Mouse (Mus musculus): ENCODE measurements around the gene Ddx42. TPM values are rescaled to one million over a fixed set of nuclear protein-coding genes. Genes with fewer than 3 reads are reported as not detected.
"Not testable (repeated sequence)": the region's sequence is repeated elsewhere in the genome, so short reads cannot be mapped to it uniquely, and the experiment has no call there.

Gene Ddx42
- polyA plus RNA-seq, 1 experiment from 2014 or later = 42.3 TPM

DNA sequence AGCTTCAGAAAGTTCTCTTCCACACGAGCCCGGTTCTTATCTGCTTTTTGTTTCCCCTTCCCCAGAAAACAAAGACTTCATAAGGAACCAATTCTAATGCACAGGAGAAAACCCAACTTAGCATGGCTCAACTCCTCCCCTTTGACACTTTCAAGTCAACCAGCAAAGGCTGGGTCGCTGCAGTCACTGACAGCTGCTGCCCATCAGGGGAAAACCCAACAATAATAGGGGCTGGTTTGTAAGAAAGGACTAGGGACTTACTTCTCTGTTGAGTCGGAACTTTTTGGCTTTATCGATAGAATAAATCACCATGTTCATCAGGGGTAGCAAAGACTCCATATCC, 14.6 kb upstream of the Ddx42 start, which contains the start of gene Strada:
Gene Strada (minus strand): TSS at position 46 of the 343 bp plus-strand sequence.
- H3K4me2 ChIP-seq = no peak within 1 kb of the TSS; the same call in 1 of the 2 replicates
- no peaks in the 10 kb centered on the region for H3K9me3 ChIP-seq (replicated peaks)
- H3K27ac ChIP-seq = peak within 1 kb of the TSS; percentile 56; the same call in 1 of the 2 replicates
- H3K9ac ChIP-seq = no peak within 1 kb of the TSS
- no peak for ATAC-seq
- H3K36me3 ChIP-seq = peaks cover 93% of the 10 kb centered on the region
- 58% methylated on average over 5 of the region's 5 CpGs for WGBS (ENCODE audit: insufficient replicate concordance)
- peaks cover 36% of the 10 kb centered on the region for H3K4me1 ChIP-seq
- no peaks in the 10 kb centered on the region for H3K27me3 ChIP-seq (replicated peaks)
- no peak within 1 kb of the TSS for H3K4me3 ChIP-seq

DNA sequence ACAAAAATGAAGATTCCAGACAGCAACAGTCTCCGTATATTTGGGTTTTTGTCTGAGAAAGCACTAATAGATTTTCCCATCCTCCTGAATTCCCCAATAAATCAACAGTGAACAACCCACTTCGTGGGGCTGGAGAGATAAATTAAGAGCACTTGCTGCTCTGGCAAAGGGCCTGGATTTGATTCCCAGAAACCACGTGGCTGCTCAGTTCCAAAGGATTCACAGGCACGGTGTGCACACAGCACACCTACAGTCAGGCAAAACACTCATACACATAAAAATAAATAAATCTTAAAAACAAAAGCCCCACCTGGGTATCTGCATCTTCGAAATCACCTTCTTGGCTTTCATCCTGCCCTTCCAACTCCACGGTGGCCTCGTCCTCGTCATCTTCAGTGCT, 4.0 kb upstream of the Ddx42 start:
- no peak for ATAC-seq
- Histone ChIP-seq H3K9ac (no peak overlapping the region), H3K4me3 (no peak overlapping the region), H3K9me3 (replicated peaks) (no peaks in the 10 kb centered on the region), H3K27me3 (replicated peaks) (no peaks in the 10 kb centered on the region), H3K27ac (no peak overlapping the region), H3K4me2 (no peak overlapping the region), H3K36me3 (peaks cover 67% of the 10 kb centered on the region), H3K4me1 (peaks cover 23% of the 10 kb centered on the region)
- 85% methylated on average over 8 of the region's 8 CpGs for WGBS (ENCODE audit: insufficient replicate concordance)

DNA sequence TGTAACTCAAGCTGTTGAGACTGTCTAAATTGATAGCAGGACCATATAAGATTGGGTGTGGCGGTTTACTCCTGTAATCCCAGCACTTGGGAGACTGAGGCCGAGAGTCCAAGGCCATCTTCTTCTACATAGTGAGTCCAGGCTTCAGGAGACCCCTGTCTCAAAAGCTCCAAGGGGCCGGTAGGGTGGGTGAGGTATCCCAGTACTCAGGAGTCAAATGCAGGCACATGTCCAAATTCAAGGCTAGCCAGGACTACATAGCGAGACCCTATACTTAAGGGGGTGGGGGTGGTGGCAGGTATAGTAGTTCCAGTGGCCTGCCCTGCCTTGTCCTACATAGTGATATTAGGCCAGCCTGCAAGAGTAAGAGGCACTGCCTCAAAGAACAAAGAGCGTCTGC, 1.9 kb upstream of the Ddx42 start:
- peaks cover 46% of the 10 kb centered on the region for H3K36me3 ChIP-seq
- peak overlapping the region; percentile 90 for H3K4me3 ChIP-seq
- H3K4me1 ChIP-seq = peaks cover 39% of the 10 kb centered on the region
- 0 out of 2 replicates have a peak overlapping the region, but pooled peaks have one; percentile 94 for H3K27ac ChIP-seq
- no peak for ATAC-seq
- H3K9ac ChIP-seq = peak overlapping the region; percentile 95
- WGBS (ENCODE audit: insufficient replicate concordance) = 80% methylated on average over 5 of the region's 5 CpGs
- no peaks in the 10 kb centered on the region for H3K27me3 ChIP-seq (replicated peaks)
- no peaks in the 10 kb centered on the region for H3K9me3 ChIP-seq (replicated peaks)
- H3K4me2 ChIP-seq = peak overlapping the region; percentile 82

DNA sequence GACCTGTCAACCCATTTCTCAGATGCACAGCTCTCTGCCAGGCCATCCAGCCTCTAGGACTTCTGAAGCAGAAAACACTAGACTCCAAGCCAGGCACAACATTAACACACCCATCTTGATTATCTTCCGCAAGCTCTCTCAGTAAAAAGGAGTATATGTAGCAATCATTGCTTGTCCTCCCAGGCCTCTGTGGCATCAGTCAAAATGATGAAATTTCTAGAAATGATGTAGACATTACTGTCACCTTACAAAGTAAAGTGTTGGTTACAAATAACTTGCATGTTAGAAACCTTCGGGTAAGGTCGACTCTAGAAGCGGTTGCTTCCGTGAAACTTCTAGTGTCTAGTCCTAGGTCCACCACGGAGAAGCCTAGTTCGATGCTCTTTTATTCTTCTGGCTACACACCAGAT, 1.3 kb upstream of the Ddx42 start:
- Histone ChIP-seq H3K9me3 (replicated peaks) (no peaks in the 10 kb centered on the region), H3K36me3 (peaks cover 40% of the 10 kb centered on the region), H3K4me1 (peaks cover 44% of the 10 kb centered on the region), H3K4me3 (peak overlapping the region; percentile 90), H3K9ac (peak overlapping the region; percentile 95), H3K4me2 (peak overlapping the region; percentile 82), H3K27me3 (replicated peaks) (no peaks in the 10 kb centered on the region), H3K27ac (peak overlapping the region; percentile 94)
- 16% methylated on average over 7 of the region's 7 CpGs for WGBS (ENCODE audit: insufficient replicate concordance)
- no peak for ATAC-seq

DNA sequence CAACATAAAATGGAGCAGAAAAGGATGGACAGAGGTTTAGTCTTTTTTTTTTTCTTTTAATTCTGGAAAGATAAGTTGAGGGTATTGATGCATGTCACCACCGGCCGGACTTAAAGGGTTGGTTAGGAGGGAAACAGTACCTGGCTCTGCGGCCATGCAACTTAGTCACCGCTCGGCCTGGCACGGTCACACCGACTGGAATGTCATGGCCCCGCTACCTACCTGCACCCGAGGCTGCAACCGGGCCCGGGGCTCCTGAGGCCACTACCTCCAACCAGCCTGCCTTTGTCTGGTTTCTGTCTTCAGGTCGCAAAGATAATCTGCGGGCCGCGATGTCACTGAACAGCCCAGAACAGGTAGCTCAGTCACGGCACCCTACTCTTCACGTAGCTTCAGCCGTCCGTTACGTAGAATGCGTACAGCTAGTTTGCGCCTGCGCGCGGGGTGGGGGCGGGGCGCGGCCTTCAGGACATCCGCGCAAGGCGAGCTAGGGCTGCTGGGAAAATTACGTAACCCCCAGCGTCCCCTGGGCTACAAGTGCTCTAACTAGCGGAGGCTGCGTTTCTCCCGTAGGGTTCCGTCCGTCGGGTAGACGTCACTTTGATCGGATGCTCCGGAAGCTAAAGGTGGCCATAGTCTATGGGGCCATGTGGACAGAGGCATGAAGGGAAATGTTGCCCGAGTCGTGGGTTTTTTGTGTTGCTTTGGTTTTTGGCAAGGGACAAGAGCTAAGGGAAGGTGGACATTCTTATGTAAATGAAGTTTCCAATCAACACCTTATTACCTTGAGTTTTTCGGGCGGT, 598 bp upstream of the Ddx42 start, which contains the start of gene Ccdc47:
Gene Ccdc47 (minus strand): TSS at position 418 of the 803 bp plus-strand sequence.
- ATAC-seq = peak; percentile 94
- H3K9me3 ChIP-seq (replicated peaks) = no peaks in the 10 kb centered on the region
- WGBS (ENCODE audit: insufficient replicate concordance) = under 1% methylated on average over 46 of the region's 46 CpGs

DNA sequence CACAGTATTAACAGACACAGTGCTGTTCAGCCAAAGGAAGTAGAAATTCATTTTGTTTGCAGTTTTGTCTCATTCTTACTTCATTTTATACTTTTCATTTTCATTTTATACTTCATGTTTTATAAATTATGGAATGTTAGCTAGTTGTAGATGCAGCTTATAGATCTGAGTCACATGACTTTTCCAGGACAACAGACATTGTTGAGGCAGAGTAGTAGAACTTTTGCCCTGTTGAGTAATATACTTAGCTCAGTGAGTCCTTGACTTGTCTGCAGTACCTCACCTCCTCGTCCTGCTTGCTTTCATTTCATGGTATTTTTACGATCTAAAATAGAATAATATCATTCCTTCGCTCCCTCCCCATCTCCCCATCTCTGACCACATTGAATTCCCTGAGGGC, 3.9 kb downstream of the Ddx42 start:
- no peaks in the 10 kb centered on the region for H3K27me3 ChIP-seq (replicated peaks)
- no peak overlapping the region for H3K27ac ChIP-seq
- H3K4me3 ChIP-seq = no peak overlapping the region
- H3K4me2 ChIP-seq = no peak overlapping the region
- peaks cover 31% of the 10 kb centered on the region for H3K36me3 ChIP-seq
- no peak overlapping the region for H3K9ac ChIP-seq
- no peaks in the 10 kb centered on the region for H3K9me3 ChIP-seq (replicated peaks)
- 79% methylated on average over 3 of the region's 3 CpGs for WGBS (ENCODE audit: insufficient replicate concordance)
- no peak for ATAC-seq
- H3K4me1 ChIP-seq = peaks cover 36% of the 10 kb centered on the region

More for the DNA sequence above, 598 bp upstream of the Ddx42 start, which contains the start of gene Ccdc47:
- H3K27me3 ChIP-seq (replicated peaks) = no peaks in the 10 kb centered on the region
- H3K36me3 ChIP-seq = peaks cover 39% of the 10 kb centered on the region
- peak within 1 kb of the TSS; percentile 90 for H3K4me3 ChIP-seq
- H3K4me1 ChIP-seq = peaks cover 44% of the 10 kb centered on the region
- H3K4me2 ChIP-seq = peak within 1 kb of the TSS; percentile 82
- H3K27ac ChIP-seq = peak within 1 kb of the TSS; percentile 94
- peak within 1 kb of the TSS; percentile 95 for H3K9ac ChIP-seq

DNA sequence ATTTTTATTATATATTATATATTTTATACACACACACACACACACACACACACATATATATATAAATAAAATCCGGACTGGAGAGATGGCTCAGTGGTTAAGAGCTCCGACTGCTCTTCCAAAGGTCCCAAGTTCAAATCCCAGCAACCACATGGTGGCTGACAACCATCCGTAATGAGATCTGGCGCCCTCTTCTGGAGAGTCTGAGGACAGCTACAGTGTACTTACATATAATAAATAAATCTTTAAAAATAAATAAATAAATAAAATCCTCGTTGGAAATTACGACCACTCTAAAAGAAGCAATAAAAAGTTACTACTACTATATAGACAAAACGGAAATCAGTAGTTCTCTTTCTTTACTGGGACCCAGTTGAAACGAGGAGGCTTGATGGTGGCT, 17.3 kb downstream of the Ddx42 start:
- WGBS (ENCODE audit: insufficient replicate concordance) = 73% methylated on average over 8 of the region's 8 CpGs
- peaks cover 85% of the 10 kb centered on the region for H3K36me3 ChIP-seq
- not testable (repeated sequence) for H3K27me3 ChIP-seq (replicated peaks); H3K9me3 ChIP-seq (replicated peaks); H3K4me1 ChIP-seq; ATAC-seq; H3K9ac ChIP-seq; H3K27ac ChIP-seq; H3K4me3 ChIP-seq; H3K4me2 ChIP-seq

DNA sequence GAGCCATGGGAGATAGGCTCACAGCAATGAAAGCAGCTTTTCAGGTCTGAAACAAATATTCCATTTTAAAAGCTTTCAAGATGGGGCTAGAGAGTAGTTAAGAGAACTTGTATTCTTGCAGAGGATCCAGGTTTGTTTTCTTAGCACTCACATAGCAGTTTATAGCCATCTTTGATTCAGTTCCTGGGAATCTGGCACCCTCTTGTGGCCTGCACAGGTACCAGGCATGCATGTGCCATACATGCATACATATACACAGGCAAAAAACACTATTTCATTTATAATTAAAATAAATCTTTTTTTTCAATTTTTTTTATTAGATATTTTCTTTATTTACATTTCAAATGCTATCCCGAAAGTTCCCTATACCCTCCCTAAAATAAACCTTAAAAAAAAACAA, 30.1 kb downstream of the Ddx42 start:
- WGBS (ENCODE audit: insufficient replicate concordance) = 92% methylated on average over 1 of the region's 1 CpGs
- Histone ChIP-seq H3K4me1 (no peaks in the 10 kb centered on the region), H3K9ac (no peak overlapping the region), H3K4me3 (no peak overlapping the region), H3K4me2 (no peak overlapping the region), H3K36me3 (peaks cover 100% of the 10 kb centered on the region), H3K27me3 (replicated peaks) (no peaks in the 10 kb centered on the region), H3K27ac (no peak overlapping the region), H3K9me3 (replicated peaks) (no peaks in the 10 kb centered on the region)
- ATAC-seq = no peak

DNA sequence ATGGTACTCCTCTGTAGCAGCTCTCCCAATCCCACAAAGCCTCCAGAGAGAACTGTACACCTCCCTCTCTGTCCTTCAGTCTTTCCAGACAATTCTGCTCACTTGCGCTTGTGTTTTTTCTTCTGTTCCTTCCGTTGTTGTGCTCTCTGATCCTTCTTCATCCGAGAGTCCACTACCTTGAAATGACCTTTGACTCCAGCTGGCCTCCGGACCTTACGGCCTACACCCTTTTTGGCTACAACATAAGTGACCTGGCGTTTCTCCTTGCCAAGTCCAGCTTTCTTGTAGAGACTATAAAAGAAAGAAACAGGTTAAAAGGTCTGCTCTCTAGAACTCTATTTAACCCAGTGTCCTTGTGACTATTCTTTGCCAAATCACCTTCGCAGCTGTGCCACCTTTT, 32.6 kb downstream of the Ddx42 start:
- ATAC-seq = no peak
- no peaks in the 10 kb centered on the region for H3K9me3 ChIP-seq (replicated peaks)
- no peak overlapping the region for H3K9ac ChIP-seq
- no peak overlapping the region for H3K4me2 ChIP-seq
- H3K36me3 ChIP-seq = peaks cover 100% of the 10 kb centered on the region
- no peaks in the 10 kb centered on the region for H3K27me3 ChIP-seq (replicated peaks)
- 81% methylated on average over 7 of the region's 7 CpGs for WGBS (ENCODE audit: insufficient replicate concordance)
- H3K27ac ChIP-seq = no peak overlapping the region
- H3K4me1 ChIP-seq = peaks cover 9% of the 10 kb centered on the region
- H3K4me3 ChIP-seq = no peak overlapping the region

DNA sequence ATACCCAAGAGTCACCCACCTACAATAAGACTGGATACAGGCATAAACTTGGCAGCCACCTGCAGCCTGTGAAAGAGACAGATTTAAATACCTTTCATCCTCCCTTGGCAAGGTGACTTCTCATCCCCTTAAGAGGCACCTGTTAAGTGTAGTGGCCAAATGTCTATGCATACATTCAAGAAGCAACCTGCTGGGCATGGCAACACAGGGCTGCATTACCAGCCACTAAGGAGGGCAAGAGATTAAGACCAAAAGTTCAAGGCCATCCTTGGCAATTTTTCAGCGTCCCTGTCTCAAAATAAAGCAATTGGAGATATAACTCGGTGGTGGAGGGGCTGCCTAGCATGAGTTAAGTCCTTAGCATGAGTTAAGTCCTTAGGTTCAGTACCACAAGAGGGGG, 38.0 kb downstream of the Ddx42 start:
- no peaks in the 10 kb centered on the region for H3K9me3 ChIP-seq (replicated peaks)
- no peaks in the 10 kb centered on the region for H3K27me3 ChIP-seq (replicated peaks)
- peak overlapping the region; percentile 86; the same call in 1 of the 2 replicates for H3K27ac ChIP-seq
- peaks cover 35% of the 10 kb centered on the region for H3K4me1 ChIP-seq
- peak overlapping the region; percentile 81 for H3K4me2 ChIP-seq
- H3K36me3 ChIP-seq = peaks cover 76% of the 10 kb centered on the region
- 6% methylated on average over 2 of the region's 2 CpGs for WGBS (ENCODE audit: insufficient replicate concordance)
- peak overlapping the region; percentile 85 for H3K9ac ChIP-seq
- H3K4me3 ChIP-seq = peak overlapping the region; percentile 79
- no peak for ATAC-seq

DNA sequence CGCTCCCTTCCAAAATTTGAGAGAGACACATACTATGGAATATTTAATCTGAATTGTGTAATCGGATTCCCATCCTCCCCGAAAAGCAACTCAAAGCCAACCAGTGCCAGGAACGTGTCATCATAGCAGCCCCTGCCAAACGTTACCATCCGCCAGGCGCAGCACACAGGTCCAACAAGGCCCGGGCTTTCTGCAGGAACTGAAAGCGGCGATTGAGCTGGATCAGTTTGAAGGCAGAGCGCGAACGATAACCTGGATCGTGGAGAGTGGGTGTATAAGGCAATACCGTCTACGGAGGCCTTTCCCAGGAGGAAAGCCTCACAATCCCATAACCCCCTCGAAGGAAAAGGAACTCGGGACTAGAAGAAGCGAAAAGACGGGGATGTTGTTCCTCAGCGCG, 38.4 kb downstream of the Ddx42 start:
- ATAC-seq = no peak
- peak overlapping the region; percentile 86 for H3K27ac ChIP-seq
- WGBS (ENCODE audit: insufficient replicate concordance) = 1% methylated on average over 22 of the region's 22 CpGs
- H3K9ac ChIP-seq = peak overlapping the region; percentile 85
- H3K4me3 ChIP-seq = peak overlapping the region; percentile 79
- H3K27me3 ChIP-seq (replicated peaks) = no peaks in the 10 kb centered on the region
- peaks cover 75% of the 10 kb centered on the region for H3K36me3 ChIP-seq
- H3K4me2 ChIP-seq = peak overlapping the region; percentile 81
- H3K4me1 ChIP-seq = peaks cover 35% of the 10 kb centered on the region
- H3K9me3 ChIP-seq (replicated peaks) = no peaks in the 10 kb centered on the region

DNA sequence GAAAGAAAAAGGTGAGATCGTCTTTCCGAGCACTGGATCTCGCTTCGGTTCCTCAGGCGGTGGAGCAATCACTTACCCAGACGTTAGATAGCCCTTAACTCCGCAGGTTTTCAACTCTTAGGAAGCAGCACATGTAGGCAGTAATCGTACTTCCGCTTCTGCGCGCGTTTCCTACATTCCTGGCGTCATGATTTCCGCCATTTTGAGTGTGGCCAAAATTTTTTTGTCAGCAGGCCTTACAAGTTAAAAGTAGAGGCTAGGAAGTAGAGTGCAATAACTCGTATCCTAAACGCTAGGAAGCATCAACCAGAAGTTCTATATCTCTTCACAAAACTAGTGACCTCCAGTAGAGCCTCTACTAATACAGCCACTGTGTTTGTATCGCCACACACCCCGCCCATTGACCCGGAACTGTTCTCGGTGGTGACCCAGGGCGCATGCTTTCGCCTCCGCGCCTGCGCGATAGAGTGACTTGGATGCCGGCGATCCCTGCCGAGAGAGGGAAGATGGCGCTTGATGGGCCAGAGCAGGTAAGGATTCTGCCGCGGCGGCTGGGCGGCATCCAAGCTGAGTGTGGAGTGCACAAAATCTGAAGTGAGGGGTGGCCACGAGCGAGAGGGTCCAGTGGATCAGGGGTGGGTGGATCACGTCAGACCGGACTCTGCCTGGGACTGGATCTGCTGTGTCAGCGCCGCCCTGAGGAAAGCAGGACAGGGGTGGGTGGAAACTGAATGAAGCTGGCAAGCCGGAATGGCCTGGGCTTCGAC, 39.1 kb downstream of the Ddx42 start, which contains the start of the genes Ftsj3 and Psmc5:
Gene Ftsj3 (minus strand): TSS at position 395 of the 767 bp plus-strand sequence.
Gene Psmc5 (plus strand): TSS at position 470 of the 767 bp plus-strand sequence.
- peak; percentile 96 for ATAC-seq
- peak within 1 kb of the TSS; percentile 79 for H3K4me3 ChIP-seq
- peak within 1 kb of the TSS; percentile 81 for H3K4me2 ChIP-seq
- peaks cover 75% of the 10 kb centered on the region for H3K36me3 ChIP-seq
- H3K27me3 ChIP-seq (replicated peaks) = no peaks in the 10 kb centered on the region
- H3K9ac ChIP-seq = peak within 1 kb of the TSS; percentile 85
- H3K27ac ChIP-seq = peak within 1 kb of the TSS; percentile 86
- peaks cover 35% of the 10 kb centered on the region for H3K4me1 ChIP-seq
- WGBS (ENCODE audit: insufficient replicate concordance) = under 1% methylated on average over 42 of the region's 42 CpGs
- no peaks in the 10 kb centered on the region for H3K9me3 ChIP-seq (replicated peaks)
